Mouse (Mus musculus) embryo, embryonic 9.5 days (tissue): ENCODE measurements at regions not wholly inside any gene's neighbourhood (a gene's known extent, or its start where the extent isn't known, plus 50 kb on each side); places are given as distances from the start of the nearest gene placed in this dataset.

ENCODE experiments used
- DNase-seq: peaks from one replicate; pipeline ENCODE4 v3.0.0-alpha.2; 2017; ENCODE audit errors: extremely low spot score

DNA sequence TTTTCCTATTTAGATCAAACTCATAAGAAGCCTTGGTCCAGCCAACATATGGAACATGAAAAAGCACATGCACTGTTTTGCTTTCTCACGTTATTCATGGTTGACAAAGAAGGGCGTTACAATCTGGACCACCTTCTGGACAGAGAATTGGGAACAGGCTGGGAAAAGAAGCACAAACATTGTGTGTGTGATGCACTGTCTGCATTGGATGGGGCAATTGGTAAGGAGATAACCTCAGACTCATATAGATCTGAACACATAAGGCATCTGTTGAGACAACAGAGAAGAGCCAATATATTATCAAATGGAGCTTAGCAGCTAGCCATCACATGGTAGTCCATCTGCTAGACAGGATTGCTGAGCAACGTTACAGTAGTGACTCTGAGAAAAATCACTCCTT, 317.1 kb downstream of the Fam84a start:
- no peak for DNase-seq

DNA sequence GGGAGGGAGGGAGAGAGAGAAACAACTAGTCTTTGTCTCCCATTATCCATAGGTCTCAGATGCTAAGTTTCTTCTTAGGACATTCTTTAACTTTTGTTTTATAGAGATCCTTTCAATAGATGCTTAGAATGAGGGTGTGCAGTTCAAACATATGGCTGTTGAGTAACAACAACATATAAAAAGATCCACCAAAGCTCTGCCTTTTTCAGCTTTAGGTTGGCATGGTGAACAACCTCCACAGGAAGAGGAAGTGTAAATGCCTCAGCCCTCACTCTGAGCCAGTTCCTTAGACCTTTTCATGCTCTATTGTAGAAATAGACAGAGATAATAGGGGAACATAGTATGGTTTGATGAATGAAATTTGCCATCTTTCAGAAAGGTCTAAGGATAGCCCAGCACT, 326.0 kb downstream of the Fam84a start:
- DNase-seq = no peak

DNA sequence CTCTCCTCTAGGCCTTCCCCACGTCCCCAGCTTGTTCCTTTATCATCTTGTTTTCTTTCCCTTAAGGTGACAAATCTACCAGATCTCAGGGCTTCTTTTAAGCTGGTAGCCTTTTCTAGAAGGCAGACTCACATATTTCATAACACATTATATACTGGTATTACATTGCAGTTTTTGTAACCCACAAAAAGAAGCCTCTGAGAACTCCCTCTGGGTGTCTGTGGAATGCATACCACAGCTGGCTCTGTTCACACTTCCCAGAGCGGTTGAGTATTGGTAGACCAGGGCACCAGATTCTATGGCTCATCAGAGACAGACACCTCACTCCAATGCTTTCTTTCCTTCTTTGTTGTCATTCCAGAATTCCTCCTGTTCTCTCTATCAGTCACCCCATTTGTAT, 336.4 kb downstream of the Fam84a start:
- DNase-seq = no peak

DNA sequence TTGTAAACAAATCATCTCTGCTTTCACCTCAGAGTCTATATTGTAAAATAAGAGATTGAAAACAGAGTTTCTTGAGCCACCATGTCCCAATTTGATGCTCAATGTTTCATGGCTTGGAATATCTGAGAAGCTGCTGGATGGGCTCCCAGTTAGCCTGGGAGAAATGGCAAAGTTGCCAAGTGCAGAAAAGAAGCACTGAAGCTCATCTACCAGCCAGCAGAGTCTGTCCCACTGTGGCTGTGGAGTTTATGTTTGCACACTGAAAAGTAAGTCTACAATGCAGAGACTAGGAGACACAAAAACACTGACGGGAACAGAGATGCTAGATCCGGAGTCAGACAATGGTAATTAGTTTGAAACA, 341.7 kb downstream of the Fam84a start:
- no peak for DNase-seq

DNA sequence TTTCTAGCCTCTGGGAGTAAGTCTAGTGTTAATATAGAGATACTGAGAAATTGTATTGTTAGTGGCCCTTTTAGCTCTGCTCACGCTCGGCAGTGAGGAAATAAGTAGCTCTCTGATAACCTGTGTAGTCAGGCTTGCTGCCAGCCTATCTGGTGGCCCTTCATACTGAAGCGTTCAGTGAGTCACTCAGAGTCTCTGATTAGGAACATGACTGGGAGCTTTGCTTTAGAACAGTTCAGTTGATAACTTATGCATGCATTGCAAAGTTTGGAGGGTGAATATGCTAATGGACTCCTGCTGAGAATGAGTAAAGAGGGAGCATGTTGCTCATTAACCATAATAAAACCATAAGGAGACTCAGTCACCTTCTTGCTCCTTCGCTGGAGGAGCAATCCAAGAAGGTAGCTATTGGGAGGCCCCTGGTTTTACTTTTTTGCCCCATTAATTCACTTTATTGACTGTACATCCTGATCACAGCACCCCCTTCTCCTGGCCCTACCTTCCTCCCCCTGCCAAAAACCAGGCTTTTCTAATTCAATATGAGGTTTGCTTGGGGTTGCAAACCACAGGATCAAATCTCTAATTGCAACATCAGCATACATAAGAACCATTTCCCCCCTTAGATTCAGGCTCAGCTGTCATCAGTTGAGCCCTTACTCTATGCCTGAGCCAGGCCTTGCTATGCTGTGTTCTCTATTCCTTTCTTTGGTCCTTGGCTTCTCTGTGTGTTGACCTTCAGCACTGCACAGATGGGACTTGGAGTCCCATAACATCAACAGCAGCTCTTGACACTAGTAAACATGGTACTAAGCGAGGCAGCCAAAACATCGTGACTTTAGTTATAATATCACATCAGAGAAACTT, 342.3 kb downstream of the Fam84a start:
- no peak for DNase-seq

DNA sequence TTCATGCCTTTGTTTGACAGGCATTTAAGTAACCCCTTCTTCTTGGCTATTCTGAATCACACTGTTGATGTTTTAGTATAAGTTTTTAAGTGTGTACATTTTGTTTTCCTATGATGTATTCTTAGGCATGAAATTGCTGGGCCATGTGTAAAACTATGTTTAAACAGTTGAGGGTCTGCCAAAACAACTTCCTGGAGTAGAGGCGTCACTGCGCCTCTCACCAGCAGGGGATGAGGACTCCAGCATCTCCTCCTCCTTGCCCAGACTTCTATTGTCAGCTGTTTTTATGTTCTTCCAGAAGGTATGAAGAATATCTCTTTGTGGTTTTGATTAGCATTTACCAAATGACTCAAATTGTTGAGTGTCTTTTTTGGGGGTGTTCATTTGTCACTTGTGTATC, 372.1 kb downstream of the Fam84a start:
- no peak for DNase-seq

DNA sequence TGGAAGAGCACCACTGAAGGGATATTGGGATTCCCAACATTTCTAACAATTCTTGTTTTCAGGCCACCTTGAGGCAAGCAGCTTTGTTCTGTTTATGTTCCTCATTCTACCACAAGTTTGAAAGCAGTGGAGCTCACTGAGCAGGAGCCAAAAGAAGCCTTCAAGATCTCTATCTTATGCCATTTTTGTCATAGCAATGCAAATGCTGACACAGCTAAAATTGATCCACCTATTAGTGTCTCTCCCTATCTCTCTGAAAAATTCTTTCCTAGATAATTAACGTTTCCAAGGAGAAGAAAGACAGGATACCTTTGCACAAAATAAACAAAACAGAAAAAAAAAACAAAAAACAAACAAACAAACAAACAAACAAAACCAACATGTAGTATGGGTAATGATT, 375.2 kb downstream of the Fam84a start:
- DNase-seq = no peak

DNA sequence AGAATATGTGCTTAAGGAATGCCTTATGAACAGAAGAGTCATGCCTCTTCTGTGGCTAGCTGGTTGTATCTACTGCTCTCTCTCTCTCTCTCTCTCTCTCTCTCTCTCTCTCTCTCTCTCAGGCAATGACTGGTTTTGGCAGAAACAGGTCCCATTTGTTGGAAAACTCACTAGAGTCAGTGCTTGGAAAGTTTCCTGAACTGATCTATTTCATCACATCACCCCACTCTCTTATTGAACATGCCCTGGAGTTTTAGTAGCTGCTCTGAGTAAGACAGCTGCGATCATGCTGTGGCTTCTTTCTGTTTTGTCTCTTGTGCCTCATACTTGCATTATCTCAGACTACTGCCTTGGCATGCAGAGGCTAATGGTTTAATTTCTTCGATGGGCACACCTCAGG, 382.2 kb downstream of the Fam84a start:
- DNase-seq = no peak

DNA sequence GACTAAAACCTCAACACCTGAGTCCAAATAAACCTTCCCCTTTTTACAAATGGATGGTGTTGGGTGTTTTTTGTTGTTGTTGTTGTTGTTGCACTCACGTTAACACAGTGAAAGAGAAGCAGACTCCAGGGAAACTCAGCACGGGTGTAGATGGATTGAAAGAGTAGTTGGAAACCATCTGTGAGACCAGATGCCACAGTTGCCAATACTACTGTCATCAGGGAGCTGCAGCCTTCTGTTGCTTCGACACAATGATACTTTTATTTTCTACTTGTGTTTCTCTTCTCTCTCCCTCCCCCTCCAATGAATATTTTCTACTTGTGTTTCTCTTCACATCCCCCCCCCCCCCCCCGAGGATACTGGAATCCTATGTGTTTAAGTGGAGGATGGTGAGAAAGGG, 382.7 kb downstream of the Fam84a start:
- DNase-seq = no peak

DNA sequence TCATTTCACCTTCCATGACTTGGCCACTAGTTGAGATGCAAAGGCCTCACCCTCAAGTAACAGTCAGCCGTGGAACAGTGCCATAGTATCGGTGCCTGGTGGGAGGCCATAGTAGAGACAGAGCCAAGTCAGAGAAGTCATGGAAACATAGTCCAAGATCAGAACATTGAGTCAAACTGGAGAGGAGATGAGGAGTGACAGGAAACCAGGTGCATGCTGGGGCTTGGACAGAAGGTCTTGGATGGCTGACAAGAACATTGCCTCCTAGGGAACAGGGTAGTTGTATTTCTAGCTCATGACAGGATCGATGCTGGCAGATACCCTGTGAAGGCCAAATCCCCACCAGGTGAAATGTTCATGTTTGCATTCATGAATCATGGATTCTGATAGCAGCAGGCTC, 385.4 kb downstream of the Fam84a start:
- no peak for DNase-seq

DNA sequence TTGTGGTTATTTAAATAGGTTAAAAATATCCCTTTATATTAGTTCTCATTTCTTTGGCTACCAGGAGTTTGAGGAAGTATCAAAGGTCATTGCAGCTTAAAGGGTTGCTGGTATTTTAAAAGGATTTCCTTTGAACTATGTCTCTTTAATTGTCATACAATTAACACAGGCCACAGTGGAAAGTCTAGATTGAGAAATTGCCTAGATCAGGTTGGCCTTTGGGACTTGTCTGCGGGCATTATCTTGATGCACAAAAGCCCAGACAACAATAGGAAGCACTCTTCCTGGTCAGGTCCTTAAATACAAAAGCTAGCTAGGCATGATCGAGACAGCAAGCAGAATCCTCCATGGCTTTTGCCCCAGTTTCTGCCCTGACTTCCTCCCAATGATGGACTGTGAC, 398.0 kb downstream of the Fam84a start:
- no peak for DNase-seq

DNA sequence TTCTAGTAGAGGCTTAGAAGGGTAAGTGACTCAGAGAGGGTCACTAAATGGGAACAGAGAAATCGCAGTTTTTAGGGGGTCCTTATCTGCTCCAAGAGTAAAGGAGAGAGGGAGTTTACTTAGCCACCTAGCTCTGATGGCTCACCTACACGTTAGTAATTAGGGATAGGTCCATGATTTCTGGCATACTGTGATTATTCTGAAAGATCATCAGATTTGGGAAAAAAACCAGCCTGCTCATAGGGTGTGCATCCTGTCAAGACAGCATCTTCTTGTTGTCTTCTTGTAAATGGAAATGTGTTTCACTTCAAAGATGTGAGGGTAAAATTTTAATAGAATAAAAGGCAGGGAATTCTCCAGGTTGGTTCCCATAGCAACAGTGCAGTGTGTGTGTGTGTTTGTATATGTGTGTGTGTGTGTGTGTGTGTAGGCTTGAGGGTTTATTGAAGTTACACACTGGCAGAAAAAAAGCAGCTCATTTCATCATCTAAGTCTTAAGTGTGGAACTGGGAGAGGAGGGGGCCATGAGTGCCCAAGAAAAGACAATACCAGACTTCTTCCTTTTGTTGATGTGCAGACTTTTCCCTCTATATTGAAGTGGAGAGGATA, 407.4 kb downstream of the Fam84a start:
- no peak for DNase-seq

DNA sequence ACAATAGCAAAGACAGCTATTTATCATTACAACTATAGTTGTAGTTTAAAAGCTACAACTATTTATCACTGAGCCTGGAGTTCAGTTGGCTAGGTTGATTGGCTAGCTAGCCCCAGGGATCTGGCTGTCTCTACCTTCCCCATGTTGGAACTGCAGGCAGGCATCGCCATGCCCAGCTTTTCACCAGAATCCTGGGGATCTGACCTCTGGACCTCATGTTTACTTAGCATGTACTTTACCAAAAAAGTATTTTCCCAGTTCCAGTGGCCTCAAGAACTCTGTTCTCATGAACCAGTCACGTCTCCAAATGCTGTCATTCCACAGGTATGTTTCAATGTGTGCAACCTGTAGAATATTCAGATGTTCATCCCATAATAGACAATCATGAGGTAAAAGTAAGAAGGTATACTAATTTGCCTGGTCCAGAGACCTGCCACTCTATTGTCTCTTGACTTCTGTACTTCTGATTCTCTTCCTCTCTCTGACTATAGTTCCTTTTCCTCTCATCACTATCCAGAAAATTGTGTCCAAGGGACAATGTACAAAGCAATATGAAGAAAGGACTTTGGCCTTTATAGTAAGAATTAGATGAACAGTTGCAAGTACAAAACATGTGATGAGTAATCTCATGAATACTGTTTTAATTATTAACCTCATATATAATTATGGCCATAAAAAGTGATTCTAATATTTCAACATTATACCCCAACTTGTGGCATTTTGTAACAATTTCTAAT, 421.8 kb downstream of the Fam84a start:
- no peak for DNase-seq

DNA sequence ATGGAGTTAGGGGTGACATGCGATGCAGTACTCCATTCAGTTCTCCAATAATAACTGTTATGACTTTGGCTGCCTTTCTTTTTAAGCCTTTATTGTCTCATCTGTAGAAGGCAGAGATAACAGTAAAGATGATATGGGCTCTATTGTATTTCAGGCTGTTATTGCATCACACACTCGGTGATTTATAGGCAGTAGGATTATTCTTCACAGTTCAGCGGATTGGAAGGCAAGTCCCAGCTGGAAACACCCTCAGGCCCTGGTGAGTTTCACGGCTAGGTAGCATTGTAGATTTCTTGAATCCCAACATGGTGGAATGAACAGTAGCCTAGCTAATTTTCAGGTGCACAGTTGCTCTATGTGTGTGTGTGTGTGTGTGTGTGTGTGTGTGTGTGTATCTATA, 422.9 kb downstream of the Fam84a start:
- DNase-seq = no peak

DNA sequence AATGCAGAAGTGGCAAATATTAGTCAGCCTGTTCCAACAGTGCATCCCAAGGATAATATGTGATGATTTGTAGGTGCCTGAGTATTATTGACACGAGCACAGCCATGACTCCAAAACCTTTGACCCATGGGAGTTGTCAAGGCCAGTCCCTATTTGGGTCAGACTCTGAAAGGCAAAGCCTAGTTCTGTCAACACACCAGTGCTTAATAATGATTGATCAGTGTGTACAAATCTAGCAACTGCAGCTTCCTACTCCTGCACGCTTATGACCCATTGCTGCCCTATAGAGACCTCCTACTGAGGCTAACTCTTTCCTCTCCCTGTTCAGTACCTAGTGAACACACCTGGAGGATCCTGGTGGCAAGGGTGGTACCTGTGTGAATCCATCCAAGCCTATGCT, 427.3 kb downstream of the Fam84a start:
- DNase-seq = no peak

DNA sequence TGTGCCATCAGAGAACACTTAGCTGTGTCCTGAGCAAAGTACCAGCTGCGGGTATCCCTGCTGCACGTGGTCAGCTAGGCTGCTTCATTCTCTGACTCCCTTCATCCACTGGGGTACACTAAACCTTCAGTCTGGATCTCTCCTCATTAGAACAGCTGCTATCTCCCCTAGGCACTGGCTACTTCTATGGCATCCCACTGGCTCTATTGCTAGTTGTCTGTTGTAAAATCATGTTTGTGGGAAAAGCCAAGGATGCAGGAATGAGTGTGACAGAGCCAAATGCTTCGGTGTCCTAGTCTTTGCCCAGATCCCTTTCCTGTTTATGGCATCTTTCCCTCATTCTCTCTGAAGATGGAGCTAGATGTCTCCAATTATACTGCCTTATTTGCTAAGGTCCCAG, 440.9 kb downstream of the Nbas start:
- no peak for DNase-seq

DNA sequence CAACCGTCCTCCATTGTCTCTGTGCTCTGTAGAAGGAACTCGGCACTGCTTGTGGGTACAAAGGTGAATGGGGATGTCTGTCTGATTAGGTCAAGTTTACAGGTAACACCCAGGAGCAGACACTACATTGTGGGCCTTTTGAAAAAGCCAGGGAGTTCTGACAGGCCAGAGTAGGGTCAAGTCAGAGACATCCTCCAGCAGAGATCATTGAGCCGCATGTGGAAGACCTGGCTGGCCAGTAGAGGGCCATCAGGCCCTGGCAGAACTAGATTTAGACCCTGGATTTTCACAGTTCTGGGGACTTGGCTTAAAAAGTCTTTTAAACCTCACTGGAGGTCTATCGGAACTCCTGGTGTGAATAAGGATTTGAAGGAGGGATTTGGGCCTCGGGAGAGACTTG, 438.8 kb downstream of the Nbas start:
- no peak for DNase-seq

DNA sequence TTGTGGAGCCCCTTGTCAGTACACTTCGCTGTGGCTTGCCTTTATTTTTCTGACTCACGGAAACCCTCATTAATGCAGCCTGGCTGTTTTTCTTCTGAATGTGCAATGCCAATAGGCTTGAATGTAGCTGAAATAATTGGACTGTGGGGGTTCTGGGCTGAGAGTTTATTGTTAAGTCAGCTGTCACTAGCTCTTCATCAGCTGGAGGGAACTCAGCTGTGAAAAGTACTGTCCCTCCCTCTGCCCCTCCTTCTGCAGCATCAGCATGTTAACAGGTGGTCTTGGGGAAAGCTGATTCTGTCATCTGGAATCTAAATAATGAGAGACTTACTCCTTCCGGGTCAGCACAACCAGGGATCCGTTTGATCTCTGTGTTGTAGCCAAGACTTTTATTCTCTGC, 437.6 kb downstream of the Nbas start:
- DNase-seq = no peak

DNA sequence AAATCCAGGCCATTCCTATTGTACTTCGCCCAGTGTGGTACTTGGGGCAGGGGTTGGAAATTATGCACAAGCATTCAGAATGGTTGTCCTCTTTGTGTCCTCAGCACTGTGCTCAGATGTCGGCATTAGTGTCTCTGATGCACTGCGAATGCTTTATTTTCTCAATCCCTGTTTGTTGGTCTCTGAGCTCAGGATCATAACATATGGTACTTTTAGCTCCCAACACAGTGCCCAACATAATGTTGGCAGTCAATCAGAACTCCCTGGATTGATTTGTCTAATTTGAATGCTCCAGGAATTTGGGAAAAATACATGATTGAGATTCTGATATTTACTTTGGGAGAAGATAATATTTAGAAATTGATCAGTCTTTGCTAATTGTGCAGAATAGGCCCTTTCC, 434.7 kb downstream of the Nbas start:
- DNase-seq = no peak

DNA sequence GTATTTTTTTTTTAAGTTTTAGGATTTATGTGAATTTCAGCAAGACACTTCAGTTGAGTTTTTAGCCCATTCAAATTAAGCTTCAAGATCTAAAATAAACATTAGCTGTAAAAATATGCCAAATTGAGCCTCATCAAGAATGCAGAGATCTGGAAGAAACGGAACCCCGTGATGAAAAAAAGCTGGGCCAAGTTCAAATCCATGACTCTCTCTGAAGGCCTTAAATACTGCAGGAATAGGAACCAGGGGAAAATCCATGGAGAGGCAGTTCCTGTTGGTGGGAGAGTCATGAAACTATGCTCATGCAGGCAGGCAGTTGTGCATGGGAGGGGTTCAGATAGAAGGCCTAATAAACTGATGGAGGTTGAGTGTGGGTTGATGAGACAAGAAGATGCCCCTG, 430.9 kb downstream of the Nbas start:
- no peak for DNase-seq

DNA sequence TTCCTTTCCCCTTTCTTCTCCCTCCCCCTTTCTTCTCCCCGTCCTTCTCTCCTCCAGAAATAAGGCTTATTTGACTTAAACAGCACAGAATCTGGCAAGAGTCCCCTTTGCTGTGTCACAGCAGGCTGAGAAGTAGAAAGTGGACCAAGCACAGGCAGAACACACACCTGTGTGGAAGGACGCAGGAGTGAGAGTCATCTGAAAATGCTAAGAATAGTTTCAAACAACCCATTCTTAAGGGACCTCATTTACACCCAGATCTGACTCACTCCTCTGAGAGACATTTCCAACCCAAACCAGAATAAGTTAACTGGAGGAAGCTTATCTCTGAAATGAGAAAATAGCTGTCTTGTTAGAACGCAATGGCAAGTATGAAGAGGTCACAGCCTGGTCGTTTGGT, 429.9 kb downstream of the Nbas start:
- DNase-seq = no peak

DNA sequence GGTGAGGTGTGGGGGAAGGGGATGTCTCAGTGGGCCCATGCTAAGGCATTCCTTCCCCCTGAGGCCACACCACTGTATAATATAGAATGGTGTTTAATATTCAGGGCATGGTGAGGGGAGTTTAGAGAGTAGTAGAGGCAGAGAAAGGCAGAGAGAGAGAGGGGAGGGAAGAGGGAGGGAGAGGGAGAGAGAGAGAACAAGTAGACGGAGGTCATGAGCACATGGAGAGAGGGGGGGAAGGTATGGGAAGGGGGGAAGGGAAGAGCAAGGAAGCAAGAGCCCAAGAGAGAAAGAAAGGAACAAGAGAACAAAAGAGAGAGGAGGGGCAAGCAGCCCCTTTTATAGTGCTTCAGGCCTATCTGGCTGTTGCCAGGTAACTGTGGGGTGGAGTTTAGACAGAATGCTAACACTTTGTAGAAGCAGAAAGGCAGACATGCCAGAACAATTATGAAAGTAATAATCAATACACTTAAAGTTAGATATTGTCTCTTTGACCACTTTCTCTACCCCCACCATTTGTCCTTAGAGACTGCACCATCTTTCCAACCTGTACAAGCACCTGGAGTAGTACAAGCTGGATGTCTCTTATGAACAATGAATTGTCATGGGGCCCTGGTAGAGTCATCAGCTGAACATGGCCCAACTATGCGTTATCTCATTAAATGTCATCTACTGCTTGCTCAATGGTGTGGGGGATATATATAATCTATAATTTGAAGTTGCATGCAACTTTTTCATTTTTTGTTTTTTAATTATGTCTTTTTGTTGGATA, 422.6 kb downstream of the Nbas start:
- no peak for DNase-seq
